ENCODE assay signal across 13 mouse cellular contexts in the genomic region with DNA sequence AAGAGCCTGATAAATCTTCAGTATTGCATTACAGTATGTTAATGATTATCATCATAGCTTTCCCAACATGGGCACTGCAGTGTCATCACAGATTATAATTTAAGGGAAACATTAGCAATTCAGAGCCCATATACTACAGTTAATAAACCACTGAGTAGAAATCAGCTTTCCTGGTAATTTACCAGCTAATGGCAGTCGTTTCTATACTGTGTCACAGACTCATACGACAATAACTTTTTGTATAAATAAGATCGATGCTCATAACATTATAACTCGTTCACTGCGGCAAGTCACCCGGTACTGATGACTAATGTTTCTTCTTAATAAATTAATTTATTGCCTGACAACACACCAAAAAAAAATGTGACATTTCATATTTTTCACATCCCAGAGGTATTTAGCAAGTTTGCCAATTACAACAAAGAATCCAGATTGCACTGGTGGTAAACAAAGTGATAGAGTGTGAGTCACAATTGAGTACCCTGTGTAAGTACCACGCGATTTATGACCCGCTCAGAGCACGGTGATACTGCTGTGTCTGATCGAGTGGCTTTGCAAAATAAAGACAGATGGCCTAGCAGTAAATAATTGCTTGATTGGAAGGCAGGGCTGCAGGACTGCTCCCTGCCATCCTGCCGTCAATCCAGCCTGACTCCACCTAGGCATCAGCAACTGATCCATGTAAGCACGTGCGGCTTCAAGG. TPM values are rescaled to one million over a fixed set of nuclear protein-coding genes. Genes with fewer than 3 reads are reported as not detected.
A peak's percentile ranks its signal among the peaks of the same experiment; 100 is the strongest.
DNase-seq lines count a peak whose midpoint lies in the region; ATAC-seq lines count a peak whose summit lies in the region.
"Had no signal": no experiment of that assay in that cellular context is flagged by ENCODE, and none has a peak within 500 bp of the region (broad histone marks: within the 10 kb centered on the region; RNA-seq: fewer than 3 reads in every experiment).

No protein-coding gene starts in this region.

- no peak for DNase-seq in kidney, adult 8-10 months
- DNase-seq in NIH3T3 (ENCODE audit: low read depth): peak; percentile 11
- DNase-seq in embryonic facial prominence, embryonic 10.5 days (ENCODE audit: low spot score): peak; percentile 33
- no peak for DNase-seq in cerebellum, adult 9-11 months
- no peak for DNase-seq in kidney, adult 18-20 months
- DNase-seq: heart, adult 18-20 months; heart, postnatal 14 days; liver had no signal

- no peak overlapping the region for H3K27ac ChIP-seq in kidney, embryonic 16.5 days (ENCODE audit: low read length)
- H3K27ac ChIP-seq in embryonic facial prominence, embryonic 10.5 days (replicated peaks): no peak overlapping the region
- H3K27ac ChIP-seq in neural tube, embryonic 12.5 days: no peak overlapping the region
- H3K27ac ChIP-seq: kidney, postnatal 0 days; lung, embryonic 15.5 days had no signal

- no peaks in the 10 kb centered on the region for H3K4me1 ChIP-seq in kidney, embryonic 16.5 days (ENCODE audit: insufficient read depth, low read length)
- H3K4me1 ChIP-seq in embryonic facial prominence, embryonic 10.5 days: peaks cover 23% of the 10 kb centered on the region
- no peaks in the 10 kb centered on the region for H3K4me1 ChIP-seq in neural tube, embryonic 12.5 days

- H3K4me2 ChIP-seq in kidney, embryonic 16.5 days (replicated peaks; ENCODE audit: low read depth, low read length): no peak overlapping the region
- H3K4me2 ChIP-seq in neural tube, embryonic 12.5 days (replicated peaks): no peak overlapping the region
- H3K4me2 ChIP-seq: lung, embryonic 15.5 days had no signal

- H3K4me3 ChIP-seq in kidney, embryonic 16.5 days (ENCODE audit: low read length): no peak overlapping the region
- no peak overlapping the region for H3K4me3 ChIP-seq in embryonic facial prominence, embryonic 10.5 days
- H3K4me3 ChIP-seq in neural tube, embryonic 12.5 days: no peak overlapping the region
- H3K4me3 ChIP-seq: lung, embryonic 15.5 days had no signal

- 49% methylated on average over 14 of the region's 14 CpGs for WGBS in kidney, embryonic 16.5 days
- WGBS in embryonic facial prominence, embryonic 10.5 days: 72% methylated on average over 14 of the region's 14 CpGs
- 54% methylated on average over 14 of the region's 14 CpGs for WGBS in neural tube, embryonic 12.5 days

- ATAC-seq in kidney, embryonic 16.5 days (ENCODE audit: low FRiP score, low TSS enrichment): 0 out of 2 replicates have a peak, but pooled peaks have one; percentile 42
- peak; percentile 84 for ATAC-seq in neural tube, embryonic 12.5 days (ENCODE audit: low FRiP score, low read depth)

- no peaks in the 10 kb centered on the region for H3K36me3 ChIP-seq in kidney, embryonic 16.5 days (ENCODE audit: insufficient read depth, low read length)
- H3K36me3 ChIP-seq in embryonic facial prominence, embryonic 10.5 days (replicated peaks): no peaks in the 10 kb centered on the region
- H3K36me3 ChIP-seq in neural tube, embryonic 12.5 days: no peaks in the 10 kb centered on the region
- H3K36me3 ChIP-seq: lung, embryonic 15.5 days had no signal

- no peaks in the 10 kb centered on the region for H3K9me3 ChIP-seq in kidney, embryonic 16.5 days (ENCODE audit: low read length)
- no peaks in the 10 kb centered on the region for H3K9me3 ChIP-seq in embryonic facial prominence, embryonic 10.5 days
- H3K9me3 ChIP-seq in neural tube, embryonic 12.5 days: no peaks in the 10 kb centered on the region
- H3K9me3 ChIP-seq: lung, embryonic 15.5 days had no signal

- no peak overlapping the region for H3K9ac ChIP-seq in kidney, embryonic 16.5 days (replicated peaks; ENCODE audit: low read length)
- H3K9ac ChIP-seq in neural tube, embryonic 12.5 days: no peak overlapping the region
- H3K9ac ChIP-seq: lung, embryonic 15.5 days had no signal

- H3K27me3 ChIP-seq in kidney, embryonic 16.5 days (ENCODE audit: insufficient read depth, low read length): no peaks in the 10 kb centered on the region
- H3K27me3 ChIP-seq in embryonic facial prominence, embryonic 10.5 days (replicated peaks; ENCODE audit: low read depth, poor library complexity, severe bottlenecking): no peaks in the 10 kb centered on the region
- H3K27me3 ChIP-seq in neural tube, embryonic 12.5 days (replicated peaks): no peaks in the 10 kb centered on the region
- H3K27me3 ChIP-seq: lung, embryonic 15.5 days had no signal

RNA-seq across cellular contexts. Expression of gene Dut, which starts 37.9 kb away (rescaled TPM):
- 156 and 164 TPM in 2 replicates for polyA plus RNA-seq in kidney, embryonic 16.5 days (2015; fragmentation: Nextera tagmentation; extraction: Ambion mirVana)
- 265 and 285 TPM in 2 replicates for polyA plus RNA-seq in embryonic facial prominence, embryonic 10.5 days (2016; fragmentation: Nextera tagmentation; extraction: Ambion mirVana)
- polyA plus RNA-seq in neural tube, embryonic 12.5 days (2016; fragmentation: Nextera tagmentation; extraction: Ambion mirVana): 105 and 124 TPM in 2 replicates

RNA-seq across cellular contexts. Expression of gene Slc12a1, which starts 56.7 kb away (rescaled TPM):
- polyA plus RNA-seq in kidney, embryonic 16.5 days (2015; fragmentation: Nextera tagmentation; extraction: Ambion mirVana): 70.5 and 75.4 TPM in 2 replicates
- polyA plus RNA-seq in embryonic facial prominence, embryonic 10.5 days (2016; fragmentation: Nextera tagmentation; extraction: Ambion mirVana): not detected in 2 replicates
- 0.04 and 0.10 TPM in 2 replicates for polyA plus RNA-seq in neural tube, embryonic 12.5 days (2016; fragmentation: Nextera tagmentation; extraction: Ambion mirVana)
- polyA plus RNA-seq: embryonic facial prominence, embryonic 11.5 days; lung, embryonic 15.5 days had no signal

Comparison
In these comparisons a context has a peak if more than half of its experiments do, and no peak if none do; other contexts are left out.
1. DNase-seq: peak in NIH3T3 (single experiment) and embryonic facial prominence, embryonic 10.5 days (single experiment); none in kidney, adult 8-10 months (0 of 2), cerebellum, adult 9-11 months (single experiment) and kidney, adult 18-20 months (single experiment).
2. RNA of gene Slc12a1, which starts 56.7 kb away (polyA plus RNA-seq): 70.5 to 75.4 TPM in kidney, embryonic 16.5 days; 0.04 to 0.10 TPM in neural tube, embryonic 12.5 days and not detected in embryonic facial prominence, embryonic 10.5 days; every median in the first group is over 10 times any median in the second.